Mouse (Mus musculus) urinary bladder, postnatal 25 days (tissue): Measurements from ENCODE around the gene Hgfac.

ENCODE experiments used
- DNase-seq: peaks from one replicate; pipeline ENCODE4 v3.0.0; 2022; ENCODE audit warnings: low spot score

The Hgfac gene

GRCm38 (mm10) chr5:35042431-35043109 lies 1.3 kb downstream of the Hgfac start:
- no peak for DNase-seq

- peak; percentile 71 for DNase-seq
Measured at GRCm38 (mm10) chr5:35043110-35043451, 1.8 kb downstream of the Hgfac start.

- DNase-seq = no peak
Measured at GRCm38 (mm10) chr5:35050541-35050940, 9.2 kb downstream of the Hgfac start.

- DNase-seq = no peak
Measured at GRCm38 (mm10) chr5:35054628-35055027, 13.3 kb downstream of the Hgfac start.

- no peak for DNase-seq
Measured at GRCm38 (mm10) chr5:35055076-35055475, 13.8 kb downstream of the Hgfac start.

GRCm38 (mm10) chr5:35056604-35057432 lies 15.5 kb downstream of the Hgfac start, which contains the start of gene Dok7:
TSS of gene Dok7 (plus strand) at chr5:35056766.
- DNase-seq = no peak

- no peak for DNase-seq
Measured at GRCm38 (mm10) chr5:35057582-35057981, 16.3 kb downstream of the Hgfac start.

- DNase-seq = no peak
Measured at GRCm38 (mm10) chr5:35058216-35058615, 16.9 kb downstream of the Hgfac start.

- DNase-seq = no peak
Measured at GRCm38 (mm10) chr5:35060098-35060497, 18.8 kb downstream of the Hgfac start.

GRCm38 (mm10) chr5:35069841-35070240 lies 28.5 kb downstream of the Hgfac start:
- no peak for DNase-seq

GRCm38 (mm10) chr5:35070314-35070713 lies 29.0 kb downstream of the Hgfac start:
- no peak for DNase-seq

GRCm38 (mm10) chr5:35070953-35071352 lies 29.6 kb downstream of the Hgfac start:
- no peak for DNase-seq

GRCm38 (mm10) chr5:35071855-35072254 lies 30.5 kb downstream of the Hgfac start:
- DNase-seq = no peak

- DNase-seq = no peak
Measured at GRCm38 (mm10) chr5:35073235-35073634, 31.9 kb downstream of the Hgfac start.

GRCm38 (mm10) chr5:35073992-35074391 lies 32.7 kb downstream of the Hgfac start:
- peak; percentile 40 for DNase-seq

- DNase-seq = no peak
Measured at GRCm38 (mm10) chr5:35076369-35076768, 35.1 kb downstream of the Hgfac start.

GRCm38 (mm10) chr5:35079101-35079500 lies 37.8 kb downstream of the Hgfac start:
- DNase-seq = no peak

GRCm38 (mm10) chr5:35084913-35085312 lies 43.6 kb downstream of the Hgfac start:
- no peak for DNase-seq

GRCm38 (mm10) chr5:35088785-35089613 lies 47.7 kb downstream of the Hgfac start:
- peak; percentile 70 for DNase-seq

GRCm38 (mm10) chr5:35089614-35089963 lies 48.3 kb downstream of the Hgfac start:
- no peak for DNase-seq

GRCm38 (mm10) chr5:35091636-35092035 lies 50.3 kb downstream of the Hgfac start:
- DNase-seq = no peak
